Mouse (Mus musculus) naive thymus-derived CD4-positive, alpha-beta T cell, adult 2 months (primary cell): ENCODE measurements around the gene Adgre1.
"Not testable (repeated sequence)": the region's sequence is repeated elsewhere in the genome, so short reads cannot be mapped to it uniquely, and the experiment has no call there.

Source experiments
- DNase-seq: peaks from one replicate; pipeline ENCODE4 v3.0.0-alpha.2; 2011; ENCODE audit warnings: low read depth

The Adgre1 gene

DNA sequence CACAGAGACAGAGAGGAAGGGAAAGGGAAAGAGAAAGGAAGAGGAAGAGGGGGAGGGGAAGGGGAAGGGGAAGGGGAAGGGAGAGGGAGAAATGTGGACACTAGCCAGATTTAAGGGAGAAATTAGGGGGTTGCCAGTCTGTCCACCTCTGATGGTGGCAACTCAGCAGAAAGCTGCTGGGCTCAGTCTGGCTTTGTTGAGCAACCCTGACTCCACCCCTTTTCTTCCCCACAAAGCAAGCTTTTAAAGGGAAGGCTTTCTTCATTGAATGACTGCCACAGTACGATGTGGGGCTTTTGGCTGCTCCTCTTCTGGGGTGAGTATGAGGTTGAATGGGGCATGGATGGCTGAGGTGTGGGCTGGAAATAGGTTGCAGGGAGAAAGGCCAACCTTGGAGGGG, at the start of gene Adgre1:
Gene Adgre1 (plus strand): TSS at position 251 of the 400 bp plus-strand sequence.
- DNase-seq, result no peak

DNA sequence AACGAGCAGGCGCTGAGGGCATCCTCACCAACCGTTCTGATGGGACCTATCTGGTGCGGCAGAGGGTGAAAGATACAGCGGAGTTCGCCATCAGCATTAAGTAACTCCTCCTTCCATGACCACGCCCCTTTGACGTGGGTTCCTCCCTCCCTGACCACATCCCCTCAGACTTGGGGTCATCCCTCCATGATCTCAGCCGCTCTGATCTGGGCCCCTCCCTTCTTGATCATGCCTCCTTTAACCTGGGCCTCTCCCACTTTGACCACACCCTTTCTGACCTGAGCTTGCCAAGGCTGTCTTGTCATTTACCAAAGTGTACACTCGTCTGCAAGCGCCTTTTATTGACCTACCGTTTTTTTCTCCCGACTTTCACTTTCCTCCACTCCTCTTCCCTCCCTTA, 46.7 kb upstream of the Adgre1 start:
- no peak for DNase-seq

DNA sequence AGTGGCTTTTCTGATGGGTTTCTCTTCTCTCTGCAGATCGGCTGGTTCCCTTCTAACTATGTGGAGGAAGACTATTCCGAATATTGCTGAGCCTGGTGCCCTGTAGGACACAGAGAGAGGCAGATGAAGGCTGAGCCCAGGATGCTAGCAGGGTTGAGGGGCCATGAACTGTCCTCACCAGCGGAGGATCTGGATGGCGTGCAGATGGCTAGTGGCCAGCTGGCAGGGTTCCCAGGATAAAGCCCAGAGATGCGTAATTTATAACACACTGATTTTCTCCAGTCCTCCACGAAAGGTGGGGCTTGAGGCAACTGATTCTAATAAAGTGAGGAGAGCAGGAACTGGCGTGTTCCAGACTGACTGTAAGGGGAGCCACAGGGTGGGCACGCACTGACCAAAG, 30.9 kb upstream of the Adgre1 start:
- no peak for DNase-seq

DNA sequence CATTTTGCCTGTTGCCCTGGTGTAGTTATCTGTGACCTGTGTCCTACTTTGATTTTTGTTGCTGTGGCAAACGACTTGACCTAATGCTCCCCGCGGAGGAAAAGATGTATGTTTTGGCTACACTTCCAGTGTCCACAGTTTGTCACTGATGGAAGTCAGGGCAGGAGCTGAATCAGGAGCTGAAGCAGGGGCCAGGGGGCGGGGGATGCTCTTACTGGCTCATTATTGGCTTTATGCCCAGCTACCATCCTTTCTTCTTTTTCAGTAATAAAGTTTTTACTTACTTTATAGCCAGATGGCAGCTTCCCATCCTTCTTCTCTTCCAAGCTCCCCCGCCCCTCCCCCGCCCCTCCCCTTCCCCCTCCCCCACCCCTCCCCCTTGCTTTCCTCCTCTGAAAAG, 29.5 kb upstream of the Adgre1 start:
- no peak for DNase-seq

DNA sequence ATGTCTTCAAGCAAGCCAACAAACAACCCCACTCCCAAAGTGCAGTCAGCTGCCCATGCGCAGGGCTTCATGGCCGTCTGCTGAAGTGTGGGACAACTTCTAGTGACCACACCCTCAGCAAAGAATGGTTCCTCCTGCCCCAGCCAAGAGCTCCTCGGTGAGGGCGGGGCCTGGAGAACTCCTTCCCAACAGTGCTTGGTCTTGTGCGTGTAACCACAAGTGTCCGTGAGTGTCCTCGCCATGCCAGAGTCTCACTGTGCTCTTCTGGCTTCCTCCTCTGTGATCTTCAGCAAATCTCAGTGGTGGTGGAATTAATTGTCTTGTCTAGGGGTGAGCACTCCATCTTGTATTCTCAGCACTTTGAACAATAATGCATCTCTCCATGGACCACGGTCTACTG, 27.5 kb upstream of the Adgre1 start:
- no peak for DNase-seq

DNA sequence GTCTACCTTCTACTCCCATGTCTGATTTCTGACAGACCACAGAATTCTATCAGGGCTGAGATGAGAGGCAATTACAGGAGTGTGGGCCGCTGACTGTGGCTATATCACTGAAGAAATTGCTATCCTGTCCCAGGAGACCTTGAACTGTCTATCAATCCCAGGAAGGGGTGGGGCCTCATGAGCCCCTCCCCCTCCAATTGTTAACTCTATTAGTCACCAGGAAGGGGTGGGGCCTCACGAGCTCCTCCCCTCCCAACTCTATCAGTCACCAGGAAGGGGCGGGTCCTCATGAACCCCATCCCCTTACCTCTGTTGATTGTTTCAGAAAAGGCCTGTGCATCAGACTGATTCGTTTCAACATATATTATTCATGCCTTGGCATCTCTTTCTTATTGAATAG, 26.2 kb upstream of the Adgre1 start:
- peak; percentile 63 for DNase-seq

DNA sequence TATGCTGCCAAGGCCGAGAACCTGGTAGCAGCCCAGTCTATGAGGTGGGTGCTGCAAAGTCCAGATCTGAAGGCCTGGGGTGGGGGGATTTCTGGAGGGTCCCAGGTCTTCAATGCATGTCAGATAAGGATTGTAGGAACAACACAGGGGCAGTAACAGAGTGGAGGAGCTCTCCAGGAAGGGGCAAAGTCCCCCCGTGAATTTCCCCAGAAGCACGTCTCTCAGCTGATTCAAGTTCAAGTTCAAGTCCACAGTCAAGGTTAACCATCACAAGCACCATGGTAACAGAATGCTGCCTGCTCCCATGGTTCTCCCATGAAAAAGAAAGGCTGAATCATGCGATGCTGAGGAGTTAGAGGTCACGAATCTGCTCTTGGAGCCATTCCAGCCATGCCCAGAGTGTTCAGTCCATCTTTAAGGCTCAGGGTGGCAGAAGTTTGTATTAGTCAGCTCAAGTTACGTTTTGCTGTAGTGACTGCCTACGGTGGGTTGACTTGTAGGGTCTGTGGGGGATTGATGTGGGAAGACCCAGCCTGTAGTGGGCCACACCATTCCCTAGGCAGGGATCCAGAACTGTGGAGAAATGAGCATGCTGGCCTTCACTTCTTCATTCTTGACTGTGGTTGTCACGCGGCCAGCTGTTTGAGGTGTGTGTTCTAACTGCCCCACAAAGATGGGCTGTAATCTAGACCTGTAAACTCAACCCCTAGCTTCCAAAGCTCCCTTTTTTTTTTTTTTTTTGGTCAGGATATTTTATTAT, 24.3 kb upstream of the Adgre1 start:
- DNase-seq, result peak; percentile 30

DNA sequence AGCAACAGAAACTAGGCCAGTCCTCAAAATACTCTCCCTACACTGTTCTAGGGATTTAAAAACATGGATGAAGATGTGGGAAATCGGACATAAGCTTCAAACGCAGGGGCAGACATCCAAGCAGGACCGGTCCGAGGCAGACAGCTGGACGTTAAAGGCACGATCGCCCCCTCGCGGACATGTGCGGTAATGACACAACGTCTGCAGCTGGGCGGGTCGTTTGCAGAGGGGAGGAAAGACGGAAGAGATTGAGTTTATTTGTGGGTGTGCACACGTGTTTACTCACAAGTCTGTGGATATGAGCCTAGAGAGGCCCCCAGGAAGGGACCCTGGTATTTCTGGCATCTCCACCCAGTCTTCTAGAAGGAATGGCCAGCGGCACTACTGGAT, 23.7 kb upstream of the Adgre1 start:
- DNase-seq, result peak; percentile 87

DNA sequence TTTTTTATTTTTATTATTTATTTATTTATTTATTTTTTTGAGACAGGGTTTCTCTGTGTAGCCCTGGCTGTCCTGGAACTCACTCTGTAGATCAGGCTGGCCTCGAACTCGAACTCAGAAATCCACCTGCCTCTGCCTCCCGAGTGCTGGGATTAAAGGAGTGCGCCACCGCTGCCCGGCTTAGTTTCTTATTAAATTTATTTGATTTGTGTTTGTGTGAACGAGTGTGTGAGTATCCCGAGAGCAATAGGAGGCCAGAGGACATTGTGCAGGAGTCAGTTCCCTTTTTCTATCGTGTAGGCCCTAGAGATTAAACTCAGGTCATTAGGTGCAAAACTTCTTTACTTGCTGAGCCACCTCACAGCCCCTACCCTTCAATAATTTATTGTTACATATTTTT, 23.3 kb upstream of the Adgre1 start:
- not testable (repeated sequence) for DNase-seq

DNA sequence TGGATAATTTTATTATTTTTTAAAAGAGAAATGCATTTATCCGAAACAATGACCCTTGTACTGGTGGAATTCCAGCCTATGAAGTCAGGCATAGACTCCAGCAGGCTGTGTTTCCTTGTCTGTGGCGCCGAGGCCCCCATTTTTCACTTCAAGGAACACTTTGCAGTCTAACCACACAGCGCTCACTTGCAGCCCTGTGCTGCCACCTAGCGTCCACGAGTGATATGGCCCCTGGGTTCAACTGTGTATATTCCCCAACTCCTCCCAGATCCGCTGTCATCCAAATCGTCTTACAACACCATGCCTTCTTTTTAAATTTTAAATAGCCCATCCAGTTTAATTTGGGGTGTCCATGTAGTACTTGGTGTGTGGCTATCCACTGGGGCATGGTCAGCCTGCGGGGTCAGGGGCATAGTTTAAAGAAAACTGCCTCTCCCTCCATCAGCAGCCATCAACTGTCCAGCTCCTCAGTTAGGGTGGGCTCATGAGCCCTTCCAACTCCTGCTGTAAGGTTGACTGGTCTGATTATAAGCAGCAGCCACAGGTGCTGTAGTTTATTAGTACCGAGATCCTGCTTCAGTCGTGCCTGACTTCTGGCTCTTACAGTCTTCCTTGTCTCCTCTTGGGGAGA, 22.7 kb upstream of the Adgre1 start:
- peak; percentile 95 for DNase-seq

DNA sequence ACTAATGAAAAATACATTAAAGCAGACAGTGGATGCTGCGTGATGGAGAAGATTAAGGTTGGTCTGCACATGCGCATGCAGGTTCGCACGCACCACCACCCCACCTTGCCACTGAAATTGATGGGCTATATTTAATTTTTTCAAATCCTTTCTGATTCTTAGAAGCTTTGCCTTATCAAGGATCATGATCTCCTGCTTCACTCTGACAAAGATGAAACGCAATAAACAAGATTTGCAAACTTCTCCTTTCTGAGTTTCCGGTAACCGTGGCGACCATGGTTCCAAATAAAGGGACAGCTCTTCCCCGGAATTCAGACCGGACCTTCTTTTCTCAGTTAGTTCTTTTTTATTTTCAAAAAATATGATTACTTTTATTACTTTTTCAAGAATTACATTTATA, 20.5 kb upstream of the Adgre1 start:
- DNase-seq, result peak; percentile 41

DNA sequence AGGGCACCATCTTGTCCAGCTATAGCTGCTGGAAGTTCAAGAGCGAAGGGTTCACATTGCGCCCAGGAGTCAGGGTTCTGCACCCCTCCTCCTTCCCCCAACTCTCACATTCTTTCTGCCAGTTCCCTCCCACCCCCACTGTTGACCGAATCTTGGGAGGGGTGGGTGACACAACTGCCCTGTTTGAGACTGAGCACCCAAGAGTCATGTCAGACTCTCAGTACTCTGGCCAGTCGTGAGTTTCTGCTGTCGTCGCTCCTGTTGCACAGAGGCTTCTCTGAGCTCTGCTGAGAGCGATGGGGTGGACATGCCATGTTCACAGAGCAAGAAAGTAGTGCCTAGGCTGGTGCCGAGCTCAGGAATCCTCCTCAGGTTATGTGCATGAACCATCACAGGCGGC, 19.2 kb upstream of the Adgre1 start:
- no peak for DNase-seq

DNA sequence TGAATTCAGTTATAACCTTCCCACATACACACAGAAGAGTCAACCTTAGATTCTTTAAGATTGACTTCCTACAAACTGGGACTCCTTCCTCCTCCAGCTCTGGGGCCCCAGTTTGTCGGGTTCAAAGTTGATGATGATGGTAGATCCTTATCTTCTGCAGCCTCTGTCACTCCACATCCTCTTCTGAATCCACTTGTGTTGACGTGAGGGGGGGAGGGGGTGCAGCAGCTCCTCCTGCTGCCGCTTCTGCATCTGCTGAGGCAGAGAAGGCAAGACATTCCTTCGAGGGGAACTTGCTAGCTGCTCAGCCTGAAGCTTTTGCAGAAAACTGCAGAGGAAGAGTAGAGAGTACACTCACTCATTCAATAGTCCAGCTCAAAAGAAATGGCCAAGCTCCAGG, 16.9 kb upstream of the Adgre1 start:
- DNase-seq, result no peak

DNA sequence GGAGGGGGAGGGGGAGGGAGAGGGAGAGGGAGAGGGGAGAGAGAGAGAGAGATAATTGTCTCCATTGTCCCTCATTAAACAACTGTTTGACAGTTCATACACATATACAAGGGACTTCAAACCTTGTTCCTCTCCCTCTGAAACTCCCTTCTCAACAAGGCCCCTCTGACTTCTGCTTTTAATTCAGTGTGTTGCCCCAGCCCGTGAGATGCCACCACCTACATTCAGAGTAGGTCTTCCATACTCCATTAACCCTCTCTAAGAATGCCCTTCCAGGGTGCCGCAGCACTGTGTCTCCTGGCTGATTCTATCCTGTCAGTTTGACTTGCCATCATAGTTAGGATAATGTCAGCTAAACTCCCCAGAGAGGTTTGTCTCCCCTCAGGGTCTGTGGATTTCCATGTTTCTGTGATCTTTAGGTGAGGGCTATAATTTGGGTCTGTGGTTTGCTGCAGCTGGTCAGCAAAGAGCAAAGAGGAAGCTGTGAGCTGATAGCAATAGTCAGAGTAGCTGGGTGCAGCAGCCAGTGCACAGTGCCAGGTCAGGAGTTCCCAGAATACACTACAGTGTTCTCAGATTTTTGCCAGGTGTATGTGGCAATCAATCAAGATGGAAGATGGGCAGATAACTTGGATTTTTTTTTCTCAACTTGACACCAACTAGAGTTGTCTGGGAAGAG, 14.3 kb upstream of the Adgre1 start:
- DNase-seq, result no peak

DNA sequence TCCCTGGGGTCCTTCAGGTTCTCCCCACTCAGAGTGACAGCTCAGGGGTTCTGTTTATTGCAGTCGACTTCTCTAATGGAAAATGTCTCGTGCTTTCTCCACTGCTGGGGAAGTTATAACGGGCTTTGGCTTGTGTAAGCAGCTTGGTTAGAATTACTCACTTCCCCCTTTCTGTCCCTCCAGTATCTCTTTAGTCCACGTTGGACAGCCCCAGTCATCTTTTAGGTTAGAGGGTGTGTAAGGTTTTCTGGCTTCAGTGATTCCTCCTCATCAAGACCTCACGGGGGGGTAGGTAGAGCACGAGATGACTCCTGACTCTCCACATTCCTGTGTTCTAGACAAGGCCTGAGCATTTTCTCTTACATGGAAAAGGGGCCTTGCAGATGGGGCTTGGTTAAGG, 11.5 kb upstream of the Adgre1 start:
- DNase-seq, result no peak

DNA sequence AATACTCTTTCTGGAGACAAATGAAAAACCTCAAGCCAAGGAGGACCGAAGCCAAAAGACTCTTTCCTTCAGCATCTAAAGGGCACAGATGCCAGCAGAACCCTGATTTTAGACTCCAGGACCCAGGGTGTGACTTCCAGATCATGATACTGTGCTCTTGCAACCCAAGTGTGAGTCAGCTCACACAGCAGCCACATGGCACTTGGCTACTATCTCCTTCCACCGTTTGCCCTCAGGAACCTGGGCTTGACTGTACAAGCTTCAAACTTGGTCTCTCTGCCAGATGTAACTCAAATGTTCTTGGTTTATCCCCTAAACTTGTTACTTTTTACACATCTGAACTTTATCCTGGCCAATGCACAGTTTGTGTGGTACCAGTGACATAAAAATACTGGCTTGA, 10.7 kb upstream of the Adgre1 start:
- no peak for DNase-seq

DNA sequence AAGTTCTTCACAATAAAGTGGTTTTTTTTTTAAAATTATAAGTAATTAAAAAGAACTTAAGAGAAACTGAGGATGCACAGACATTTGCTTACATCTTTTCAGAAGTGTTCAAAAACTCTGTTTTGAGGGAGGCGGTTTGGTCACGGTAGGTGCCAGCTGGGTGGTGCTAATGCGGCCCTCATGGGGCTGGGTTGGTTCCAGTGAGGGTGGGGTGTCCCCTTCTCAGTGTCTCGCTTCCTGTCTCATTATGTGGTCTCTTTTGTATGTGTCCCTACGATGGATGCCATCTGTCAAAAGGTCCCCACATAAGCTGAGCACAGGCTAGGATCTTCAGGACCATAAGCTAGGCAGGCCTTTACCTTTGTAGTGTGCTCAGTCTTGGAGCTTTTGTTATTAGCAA, 9.4 kb upstream of the Adgre1 start:
- no peak for DNase-seq

DNA sequence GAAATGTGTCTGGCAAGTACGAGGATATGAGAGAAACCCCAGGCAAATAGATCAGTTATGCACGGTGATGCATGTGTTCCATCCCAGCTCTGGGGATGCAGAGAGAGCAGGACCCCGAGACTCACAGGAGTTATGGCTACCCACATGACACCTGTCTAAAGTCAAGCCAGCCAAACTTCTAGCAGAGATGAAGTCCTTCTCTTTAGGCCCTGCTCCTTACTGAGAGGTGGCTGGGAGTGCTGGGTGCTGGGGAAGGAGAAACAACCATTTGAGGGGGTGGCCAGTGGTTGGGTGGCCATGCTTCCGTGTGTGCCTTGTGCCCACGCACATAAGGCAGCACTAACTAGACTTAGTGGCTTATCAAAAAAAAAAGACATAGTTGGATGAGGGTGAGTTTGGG, 8.3 kb upstream of the Adgre1 start:
- DNase-seq, result no peak

DNA sequence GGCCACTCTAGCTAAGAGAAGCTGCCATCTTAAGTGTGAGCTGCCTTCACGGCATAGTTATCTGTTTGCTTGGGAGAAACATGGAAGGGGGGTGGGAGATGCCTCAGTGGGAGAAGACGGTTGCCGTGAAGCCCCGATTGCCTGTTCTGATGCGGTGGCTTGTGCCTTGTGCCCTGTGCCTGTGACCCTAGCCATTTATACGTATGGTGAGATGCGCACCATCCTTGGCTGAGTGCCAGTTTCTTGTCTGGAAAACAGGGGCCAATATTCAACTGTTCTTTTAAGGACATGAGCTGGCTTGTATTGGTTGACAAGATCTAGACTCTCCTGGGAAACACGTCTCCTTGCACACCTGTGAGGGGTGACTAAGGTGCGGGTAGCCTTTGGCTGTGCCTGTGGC, 7.4 kb upstream of the Adgre1 start:
- DNase-seq, result no peak

DNA sequence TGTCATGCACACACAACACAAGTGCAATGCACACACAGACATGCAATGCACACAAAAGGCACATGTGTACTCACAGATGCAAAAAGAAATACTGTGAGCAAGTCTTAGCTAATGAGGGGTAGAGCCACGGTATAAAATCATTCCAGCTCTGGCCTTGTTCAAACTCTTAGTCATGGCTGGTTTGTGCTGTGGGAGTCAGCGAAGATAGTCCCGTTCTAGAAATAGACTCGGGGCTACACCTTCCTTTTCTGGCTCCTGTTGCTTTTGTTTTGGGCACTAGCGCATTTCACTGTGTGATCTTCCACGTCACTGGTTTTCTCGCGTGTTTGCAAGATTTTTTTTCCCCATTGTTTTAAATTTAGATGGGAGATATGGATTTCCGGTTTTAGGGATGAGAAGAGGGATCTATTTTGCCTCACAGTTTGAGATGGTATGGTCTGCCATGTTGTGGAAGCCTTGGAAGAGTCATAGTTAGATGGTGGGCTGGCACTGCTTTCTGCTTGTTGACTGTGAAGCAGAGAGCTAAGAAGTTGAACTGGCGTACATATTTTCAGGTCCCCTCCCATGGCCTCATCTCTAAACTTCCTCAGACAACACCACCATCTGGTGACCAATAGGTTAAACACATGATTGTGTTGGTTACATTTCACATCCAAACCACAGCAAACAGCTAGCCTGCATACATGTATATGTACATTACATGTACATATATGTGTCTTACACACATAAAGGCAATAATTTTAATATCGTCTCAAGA, 1.2 kb downstream of the Adgre1 start:
- DNase-seq, result no peak
